Mouse (Mus musculus): ENCODE measurements at regions not wholly inside any gene's neighbourhood (a gene's known extent, or its start where the extent isn't known, plus 50 kb on each side); places are given as distances from the start of the nearest gene placed in this dataset.

- TF ChIP-seq POLR2A (IDR thresholded peaks at IDR 0.05; ENCODE audit: extremely low read depth, insufficient read depth, low read length) (no peak), CTCF (IDR thresholded peaks at IDR 0.05; ENCODE audit: extremely low read depth, insufficient read depth, low read length) (no peak)
Measured at GRCm38 (mm10) chr8:34753046-34753445, 641.5 kb upstream of the Gm10131 start.

All from cortical plate, adult 2 months (tissue).